Comparison of ENCODE assay signal across 9 mouse cellular contexts in the genomic region with DNA sequence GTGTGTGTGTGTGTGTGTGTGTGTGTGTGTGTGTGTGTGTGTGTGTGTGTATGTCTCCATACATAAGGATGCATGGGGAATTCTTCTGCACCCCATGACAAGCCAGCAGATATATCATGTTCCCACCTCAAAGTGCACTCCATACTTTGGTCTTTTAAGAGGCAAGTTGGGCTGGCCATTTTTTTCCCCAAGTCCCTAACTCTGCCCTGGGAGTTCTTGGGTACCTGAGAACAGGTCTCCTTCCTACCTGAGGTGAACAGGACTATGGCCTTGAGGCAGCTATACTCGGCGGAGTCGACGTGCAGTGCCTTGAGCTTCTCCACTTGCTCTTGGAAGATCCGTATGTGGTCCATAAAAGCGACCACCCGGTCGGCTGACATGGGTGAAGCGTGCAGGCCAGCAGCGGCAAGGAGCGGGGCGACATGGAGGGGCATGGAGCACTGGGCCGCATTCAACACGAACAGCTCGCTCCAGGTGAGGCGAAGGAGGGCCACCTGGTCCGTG. TPM values are rescaled to one million over a fixed set of nuclear protein-coding genes. Genes with fewer than 3 reads are reported as not detected.
DNase-seq lines count a peak whose midpoint lies in the region; ATAC-seq and TF ChIP-seq lines count a peak whose summit lies in the region.
"Had no signal": no experiment of that assay in that cellular context is flagged by ENCODE, and none has a peak within 500 bp of the region (broad histone marks: within the 10 kb centered on the region; RNA-seq: fewer than 3 reads in every experiment).

No protein-coding gene starts in this region.

- H3K9ac ChIP-seq in kidney, embryonic 14.5 days (ENCODE audit: low read depth, low read length) = peak overlapping the region; percentile 100
- H3K9ac ChIP-seq in hindbrain, embryonic 11.5 days (ENCODE audit: low read depth, low read length) = peak overlapping the region; percentile 100
- H3K9ac ChIP-seq in midbrain, embryonic 13.5 days (replicated peaks) = peak overlapping the region; percentile 95

- H3K27me3 ChIP-seq in kidney, embryonic 14.5 days (ENCODE audit: control insufficient read depth, insufficient read depth, low read length) = no peaks in the 10 kb centered on the region
- H3K27me3 ChIP-seq in hindbrain, embryonic 11.5 days (ENCODE audit: control insufficient read depth, insufficient read depth, low read length) = no peaks in the 10 kb centered on the region
- H3K27me3 ChIP-seq in midbrain, embryonic 13.5 days = peaks cover 60% of the 10 kb centered on the region

- peak overlapping the region; percentile 96 for H3K4me3 ChIP-seq in kidney, embryonic 14.5 days (ENCODE audit: low read length)
- H3K4me3 ChIP-seq in cortical plate, adult 2 months (ENCODE audit: insufficient read depth, low read length) = peak overlapping the region; percentile 61
- H3K4me3 ChIP-seq in hindbrain, embryonic 11.5 days (ENCODE audit: low read depth, low read length) = peak overlapping the region; percentile 92
- H3K4me3 ChIP-seq in midbrain, embryonic 13.5 days (replicated peaks) = peak overlapping the region; percentile 81

- ATAC-seq in kidney, embryonic 14.5 days (ENCODE audit: low FRiP score, low TSS enrichment) = no peak
- ATAC-seq in hindbrain, embryonic 11.5 days (ENCODE audit: low FRiP score) = no peak
- no peak for ATAC-seq in midbrain, embryonic 13.5 days
- ATAC-seq in granulocyte monocyte progenitor cell, adult 5-6 weeks (replicated peaks; ENCODE audit: poor library complexity, severe bottlenecking) = no peak

- peaks cover 52% of the 10 kb centered on the region for H3K36me3 ChIP-seq in kidney, embryonic 14.5 days (ENCODE audit: control insufficient read depth, insufficient read depth, low read length)
- H3K36me3 ChIP-seq in hindbrain, embryonic 11.5 days (ENCODE audit: control insufficient read depth, insufficient read depth, low read length) = peaks cover 2% of the 10 kb centered on the region; the same call in 1 of the 2 replicates
- 0 out of 2 replicates have a peak, but pooled peaks cover 9% of the 10 kb centered on the region for H3K36me3 ChIP-seq in midbrain, embryonic 13.5 days

- H3K4me2 ChIP-seq in kidney, embryonic 14.5 days (replicated peaks; ENCODE audit: low read depth, low read length) = peak overlapping the region; percentile 82
- peak overlapping the region; percentile 91 for H3K4me2 ChIP-seq in hindbrain, embryonic 11.5 days (replicated peaks; ENCODE audit: low read depth, low read length)
- peak overlapping the region; percentile 75 for H3K4me2 ChIP-seq in midbrain, embryonic 13.5 days (replicated peaks)

- no peak for DNase-seq in kidney, adult 11 months
- DNase-seq in hindbrain, embryonic 11.5 days (ENCODE audit: low spot score) = peak; percentile 56
- no peak for DNase-seq in cerebellum, adult 9-11 months
- no peak for DNase-seq in cerebellum, postnatal 14 days
- DNase-seq: thymus, postnatal 36 days had no signal

- H3K27ac ChIP-seq in kidney, embryonic 14.5 days (ENCODE audit: low read depth, low read length) = peak overlapping the region; percentile 100
- H3K27ac ChIP-seq in cortical plate, adult 2 months (ENCODE audit: insufficient read depth, low read length) = peak overlapping the region; percentile 27
- peak overlapping the region; percentile 100 for H3K27ac ChIP-seq in hindbrain, embryonic 11.5 days (ENCODE audit: low read depth, low read length)
- peak overlapping the region; percentile 99 for H3K27ac ChIP-seq in midbrain, embryonic 13.5 days

- no peaks in the 10 kb centered on the region for H3K9me3 ChIP-seq in kidney, embryonic 14.5 days (ENCODE audit: control insufficient read depth, low read length)
- H3K9me3 ChIP-seq in hindbrain, embryonic 11.5 days (ENCODE audit: control insufficient read depth, low read length) = no peaks in the 10 kb centered on the region
- no peaks in the 10 kb centered on the region for H3K9me3 ChIP-seq in midbrain, embryonic 13.5 days

- TF ChIP-seq CTCF in cortical plate, adult 2 months (IDR thresholded peaks at IDR 0.05; ENCODE audit: extremely low read depth, insufficient read depth, low read length) = no peak

- H3K4me1 ChIP-seq in kidney, embryonic 14.5 days (ENCODE audit: control insufficient read depth, insufficient read depth, low read length) = no peaks in the 10 kb centered on the region
- H3K4me1 ChIP-seq in cortical plate, adult 2 months (ENCODE audit: control insufficient read depth, insufficient read depth, low read length) = no peaks in the 10 kb centered on the region
- peaks cover 3% of the 10 kb centered on the region for H3K4me1 ChIP-seq in hindbrain, embryonic 11.5 days (replicated peaks; ENCODE audit: control insufficient read depth, insufficient read depth, low read length)
- peaks cover 12% of the 10 kb centered on the region; the same call in 1 of the 2 replicates for H3K4me1 ChIP-seq in midbrain, embryonic 13.5 days (replicated peaks)

- WGBS in kidney, embryonic 14.5 days = 4% methylated on average over 17 of the region's 17 CpGs
- whole genome bisulfite sequencing in hindbrain, embryonic 11.5 days = 1% methylated on average over 17 of the region's 17 CpGs
- WGBS in midbrain, embryonic 13.5 days = 6% methylated on average over 17 of the region's 17 CpGs

- TF ChIP-seq POLR2A in cortical plate, adult 2 months (IDR thresholded peaks at IDR 0.05; ENCODE audit: extremely low read depth, insufficient read depth, low read length) = no peak

RNA-seq across cellular contexts. Expression of gene Nr2f2, which starts 9.0 kb away (rescaled TPM):
- polyA plus RNA-seq in kidney, embryonic 14.5 days (2014; fragmentation: Nextera tagmentation; extraction: Ambion mirVana) = 310 and 320 TPM in 2 replicates
- polyA plus RNA-seq in cortical plate, adult 2 months (2012; rRNA removed) = 13.8 and 21.2 TPM in 2 replicates
- polyA plus RNA-seq in hindbrain, embryonic 11.5 days (2014; fragmentation: Nextera tagmentation; extraction: Ambion mirVana) = 95.6 and 120 TPM in 2 replicates
- polyA plus RNA-seq in midbrain, embryonic 13.5 days (2015; fragmentation: Nextera tagmentation; extraction: Ambion mirVana) = 132 and 143 TPM in 2 replicates
- not detected in 2 replicates for total RNA-seq in granulocyte monocyte progenitor cell, adult 5-6 weeks (2014; fragmentation: Nextera tagmentation)
- not detected in 2 replicates for total RNA-seq in granulocyte monocyte progenitor cell, adult 5-6 weeks (2017)

Comparison
In these comparisons a context has a peak if more than half of its experiments do, and no peak if none do; other contexts are left out.
1. H3K27ac ChIP-seq: peak in every context shown above with its lines; median percentile 100 in kidney, embryonic 14.5 days; 100 in hindbrain, embryonic 11.5 days; 99 in midbrain, embryonic 13.5 days; 27 in cortical plate, adult 2 months.